Mouse (Mus musculus) heart, embryonic 14.5 days (tissue): ENCODE data around the gene Zfp809. TPM values are rescaled to one million over a fixed set of nuclear protein-coding genes. Genes with fewer than 3 reads are reported as not detected.

Source experiments
- ATAC-seq: fragments of 200-750 bp; cut with Nextera tagmentation; 2 replicates; pipeline ENCODE4 v1.8.0; 2017; ENCODE audit warnings: low read depth, moderate TSS enrichment; ENCODE audit not compliant: insufficient number of reproducible peaks, insufficient read depth, low FRiP score
- H3K27ac ChIP-seq, 2 experiments: fragments of 200-500 bp in 1 of 2; fragments of 300-500 bp in 1 of 2; sonication (generic) in 1 of 2; replicated peaks in 1 of 2; 2 replicates each; pipeline ENCODE4 v1.5.1; 2012 to 2014; ENCODE audit warnings: low read depth in 2 of 2, low read length in 2 of 2, control low read depth in 1 of 2, mild to moderate bottlenecking in 1 of 2, mixed read lengths in 1 of 2; ENCODE audit not compliant: control insufficient read depth in 1 of 2, insufficient read depth in 1 of 2
- H3K27me3 ChIP-seq: fragments of 300-500 bp; sonication (generic); 2 replicates; pipeline ENCODE4 v1.6.1; 2014; ENCODE audit warnings: mild to moderate bottlenecking, low read length, control low read depth; ENCODE audit not compliant: control insufficient read depth, insufficient read depth
- H3K36me3 ChIP-seq: fragments of 300-500 bp; sonication (generic); 2 replicates; pipeline ENCODE4 v1.6.1; 2014; ENCODE audit warnings: mild to moderate bottlenecking, control low read depth, low read length, mixed read lengths; ENCODE audit not compliant: control insufficient read depth, insufficient read depth
- H3K4me1 ChIP-seq, 2 experiments: fragments of 200-500 bp in 1 of 2; fragments of 300-500 bp in 1 of 2; sonication (generic) in 1 of 2; 2 replicates each; pipeline ENCODE4 v1.6.1; 2012 to 2014; ENCODE audit warnings: low read length in 2 of 2, control low read depth in 1 of 2, mixed read lengths in 1 of 2; ENCODE audit not compliant: control insufficient read depth in 2 of 2, insufficient read depth in 2 of 2
- H3K4me2 ChIP-seq: fragments of 300-500 bp; sonication (generic); 2 replicates; pipeline ENCODE4 v1.6.1; 2014; ENCODE audit warnings: mild to moderate bottlenecking, low read length
- H3K4me3 ChIP-seq, 2 experiments: fragments of 200-500 bp in 1 of 2; fragments of 300-500 bp in 1 of 2; sonication (generic) in 1 of 2; 2 replicates each; pipeline ENCODE4 v1.5.1; 2012 to 2014; ENCODE audit warnings: low read length in 2 of 2, mild to moderate bottlenecking in 2 of 2, control low read depth in 1 of 2, low read depth in 1 of 2, moderate library complexity in 1 of 2; ENCODE audit not compliant: control insufficient read depth in 1 of 2, insufficient read depth in 1 of 2
- H3K9ac ChIP-seq: fragments of 300-500 bp; sonication (generic); 2 replicates; pipeline ENCODE4 v1.6.1; 2014; ENCODE audit warnings: mild to moderate bottlenecking, low read length
- H3K9me3 ChIP-seq: fragments of 300-500 bp; sonication (generic); 2 replicates; pipeline ENCODE4 v1.6.1; 2016; ENCODE audit warnings: low read length, control low read depth; ENCODE audit not compliant: control insufficient read depth
- WGBS: fragments of 180-500 bp; shearing (Covaris S2); extraction: QIAGEN DNeasy Blood & Tissue Kit; methylation state at CpG from one replicate; pipeline ENCODE4 v1.1.7; 2014; 5-methylcytosine and 5-hydroxymethylcytosine counted together
- polyA plus RNA-seq: library from polyadenylated mRNA; unstranded; fragments of >200 nt; fragmentation: Nextera tagmentation; extraction: Ambion mirVana; gene quantifications from 2 replicates; pipeline ENCODE4 v1.2.1, GENCODE M21; 2014

Zfp809 gene
- polyA plus RNA-seq, 1 experiment from 2014 or later = 25.3 TPM

- no peak overlapping the region for H3K9ac ChIP-seq
- 92% methylated on average over 4 of the region's 4 CpGs for WGBS
- H3K4me3 ChIP-seq = no peak overlapping the region
- no peak overlapping the region for H3K27ac ChIP-seq
- no peak overlapping the region for H3K4me2 ChIP-seq
- no peak for ATAC-seq
- no peaks in the 10 kb centered on the region for H3K4me1 ChIP-seq
- peaks cover 11% of the 10 kb centered on the region for H3K9me3 ChIP-seq
- H3K36me3 ChIP-seq = peaks cover 92% of the 10 kb centered on the region
- no peaks in the 10 kb centered on the region for H3K27me3 ChIP-seq
Observed at GRCm38 (mm10) chr9:22240001-22240400, 14.5 kb downstream of the Zfp809 start.

GRCm38 (mm10) chr9:22244242-22244641 is 18.7 kb downstream of the Zfp809 start:
- peaks cover 29% of the 10 kb centered on the region for H3K9me3 ChIP-seq
- no peak overlapping the region for H3K4me3 ChIP-seq
- no peak overlapping the region for H3K9ac ChIP-seq
- no peak for ATAC-seq
- peaks cover 76% of the 10 kb centered on the region for H3K36me3 ChIP-seq
- no peaks in the 10 kb centered on the region for H3K4me1 ChIP-seq
- no peak overlapping the region for H3K27ac ChIP-seq
- WGBS = 95% methylated on average over 2 of the region's 2 CpGs
- H3K4me2 ChIP-seq = no peak overlapping the region
- H3K27me3 ChIP-seq = no peaks in the 10 kb centered on the region

- Histone ChIP-seq H3K4me1 (no peaks in the 10 kb centered on the region), H3K27ac (no peak overlapping the region), H3K4me3 (no peak overlapping the region), H3K36me3 (peaks cover 60% of the 10 kb centered on the region), H3K9ac (no peak overlapping the region), H3K9me3 (peaks cover 13% of the 10 kb centered on the region), H3K4me2 (no peak overlapping the region), H3K27me3 (no peaks in the 10 kb centered on the region)
- ATAC-seq = no peak
- WGBS = 91% methylated on average over 4 of the region's 4 CpGs
Observed at GRCm38 (mm10) chr9:22256579-22256978, 31.1 kb downstream of the Zfp809 start.

GRCm38 (mm10) chr9:22258784-22259183 is 33.3 kb downstream of the Zfp809 start:
- Histone ChIP-seq H3K4me1 (no peaks in the 10 kb centered on the region), H3K4me2 (peak overlapping the region; percentile 79), H3K4me3 (peak overlapping the region; percentile 80 to 98; a peak in 3 of 4 replicates), H3K27me3 (no peaks in the 10 kb centered on the region), H3K27ac (peak overlapping the region in 1 of 2 experiments; percentile 72; a peak in 3 of 4 replicates), H3K9me3 (peaks cover 7% of the 10 kb centered on the region), H3K9ac (peak overlapping the region; percentile 92), H3K36me3 (peaks cover 40% of the 10 kb centered on the region)
- no peak for ATAC-seq
- 79% methylated on average over 8 of the region's 8 CpGs for WGBS

- peak within 1 kb of the TSS; percentile 72 to 77 for H3K27ac ChIP-seq
- peak within 1 kb of the TSS; percentile 79 for H3K4me2 ChIP-seq
- H3K36me3 ChIP-seq = peaks cover 34% of the 10 kb centered on the region
- H3K9me3 ChIP-seq = peaks cover 7% of the 10 kb centered on the region
- peak within 1 kb of the TSS; percentile 92 for H3K9ac ChIP-seq
- no peaks in the 10 kb centered on the region for H3K4me1 ChIP-seq
- no peaks in the 10 kb centered on the region for H3K27me3 ChIP-seq
- peak; percentile 94 for ATAC-seq
- WGBS = under 1% methylated on average over 35 of the region's 35 CpGs
- H3K4me3 ChIP-seq = peak within 1 kb of the TSS; percentile 80 to 98
Observed at GRCm38 (mm10) chr9:22259184-22260091, 33.9 kb downstream of the Zfp809 start, which contains the start of gene Zfp599. Gene Zfp599, minus strand, starts transcription at chr9:22259895.

GRCm38 (mm10) chr9:22260092-22260422 is 34.5 kb downstream of the Zfp809 start:
- H3K27me3 ChIP-seq = no peaks in the 10 kb centered on the region
- peaks cover 7% of the 10 kb centered on the region for H3K9me3 ChIP-seq
- no peak for ATAC-seq
- peaks cover 30% of the 10 kb centered on the region for H3K36me3 ChIP-seq
- H3K4me2 ChIP-seq = peak overlapping the region; percentile 79
- H3K9ac ChIP-seq = peak overlapping the region; percentile 92
- H3K4me3 ChIP-seq = peak overlapping the region; percentile 80 to 98; a peak in 3 of 4 replicates
- H3K4me1 ChIP-seq = no peaks in the 10 kb centered on the region
- WGBS = 28% methylated on average over 3 of the region's 3 CpGs
- no peak overlapping the region for H3K27ac ChIP-seq

GRCm38 (mm10) chr9:22261594-22261993 is 36.1 kb downstream of the Zfp809 start:
- no peak overlapping the region for H3K27ac ChIP-seq
- 67% methylated on average over 1 of the region's 1 CpGs for WGBS
- H3K4me2 ChIP-seq = no peak overlapping the region
- H3K9ac ChIP-seq = no peak overlapping the region
- peaks cover 15% of the 10 kb centered on the region for H3K36me3 ChIP-seq
- no peak overlapping the region for H3K4me3 ChIP-seq
- no peaks in the 10 kb centered on the region for H3K9me3 ChIP-seq
- no peaks in the 10 kb centered on the region for H3K4me1 ChIP-seq
- no peak for ATAC-seq
- H3K27me3 ChIP-seq = no peaks in the 10 kb centered on the region
